Mouse (Mus musculus): Measurements from ENCODE around the gene Parp4. TPM values are rescaled to one million over a fixed set of nuclear protein-coding genes. Genes with fewer than 3 reads are reported as not detected.

Gene Parp4
- polyA plus RNA-seq, 1 experiment from 2014 or later, result 2.1 TPM

DNA sequence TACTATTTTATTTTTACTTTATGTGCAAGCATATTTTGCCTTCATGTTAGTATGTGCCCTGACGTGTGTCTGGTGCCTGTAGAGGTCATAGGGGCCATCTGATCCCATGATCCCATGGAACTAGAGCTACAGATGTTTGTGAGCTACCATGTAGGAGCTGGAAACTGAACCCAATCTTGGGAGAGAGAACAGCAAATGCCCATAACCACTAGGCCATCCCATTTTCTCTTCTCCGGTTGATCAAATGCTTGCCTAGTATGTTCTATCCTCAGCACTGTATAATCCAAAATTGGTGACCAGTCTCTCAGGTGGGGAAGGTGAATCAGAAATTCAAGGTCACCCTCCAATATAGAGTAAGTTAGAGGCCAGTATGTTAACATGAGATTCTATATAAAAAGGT, 2.9 kb upstream of the Parp4 start:
- H3K4me1 ChIP-seq, result peaks cover 9% of the 10 kb centered on the region; the same call in 1 of the 2 replicates
- no peak for ATAC-seq (ENCODE audit: insufficient number of reproducible peaks, insufficient read depth, low FRiP score, low TSS enrichment, low read depth)
- H3K4me3 ChIP-seq, result peak overlapping the region; percentile 79; the same call in 1 of the 2 replicates
- H3K4me2 ChIP-seq, result peak overlapping the region; percentile 71
- WGBS, result 74% methylated on average over 2 of the region's 2 CpGs
- H3K9me3 ChIP-seq, result no peaks in the 10 kb centered on the region
- H3K9ac ChIP-seq, result no peak overlapping the region
- H3K27me3 ChIP-seq, result no peaks in the 10 kb centered on the region
- H3K27ac ChIP-seq, result no peak overlapping the region
- H3K36me3 ChIP-seq, result no peaks in the 10 kb centered on the region

DNA sequence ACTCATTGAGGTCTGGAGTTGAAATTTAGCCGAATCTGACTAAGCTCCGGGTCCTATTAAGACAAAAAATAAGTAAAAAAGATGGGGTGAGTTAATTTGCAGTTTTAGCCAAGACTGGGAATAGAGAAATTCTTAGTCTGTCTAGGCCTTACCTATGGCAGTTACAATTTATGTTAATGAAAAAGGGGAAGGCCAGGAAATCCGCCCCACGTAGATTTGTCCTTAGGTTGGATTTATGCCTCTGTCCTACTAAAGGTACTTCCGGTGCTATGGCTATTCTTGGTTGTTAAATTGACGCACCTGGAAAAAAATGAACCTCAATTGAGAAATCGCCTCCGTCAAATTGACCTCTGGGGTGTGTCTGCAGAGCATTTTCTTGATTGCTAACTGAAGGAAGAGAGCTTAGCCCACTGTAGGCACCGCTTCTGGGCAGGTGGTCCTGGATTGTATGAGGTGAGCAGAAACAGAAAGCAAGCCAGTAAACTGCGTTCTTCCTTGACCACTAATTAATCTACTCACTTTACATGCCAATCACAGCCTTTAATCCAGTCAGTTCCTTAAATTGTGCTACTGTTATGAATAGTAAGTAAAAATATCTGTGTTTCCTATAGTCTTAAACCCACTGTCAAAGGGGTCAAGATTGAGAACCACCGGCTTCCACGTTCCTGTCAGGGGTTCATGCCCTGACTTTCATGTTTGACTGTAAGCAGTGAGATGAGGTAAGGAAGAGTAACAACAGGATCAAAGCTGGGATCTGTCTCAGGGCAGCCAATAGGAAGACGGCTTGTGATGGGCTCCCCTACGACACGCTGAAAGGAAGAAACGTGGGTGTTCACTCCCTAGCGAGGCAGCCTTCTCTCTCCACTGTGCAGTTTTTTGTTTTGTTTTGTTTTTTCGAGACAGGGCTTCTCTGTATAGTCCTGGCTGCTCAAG, 816 bp downstream of the Parp4 start:
- Histone ChIP-seq H3K9ac (peak overlapping the region; percentile 75; the same call in 1 of the 2 replicates), H3K9me3 (no peaks in the 10 kb centered on the region), H3K27me3 (no peaks in the 10 kb centered on the region), H3K4me2 (peak overlapping the region; percentile 71), H3K4me1 (peaks cover 5% of the 10 kb centered on the region), H3K27ac (no peak overlapping the region), H3K4me3 (peak overlapping the region; percentile 57), H3K36me3 (no peaks in the 10 kb centered on the region)
- WGBS, result 76% methylated on average over 18 of the region's 18 CpGs
- ATAC-seq (ENCODE audit: insufficient number of reproducible peaks, insufficient read depth, low FRiP score, low TSS enrichment, low read depth), result no peak

DNA sequence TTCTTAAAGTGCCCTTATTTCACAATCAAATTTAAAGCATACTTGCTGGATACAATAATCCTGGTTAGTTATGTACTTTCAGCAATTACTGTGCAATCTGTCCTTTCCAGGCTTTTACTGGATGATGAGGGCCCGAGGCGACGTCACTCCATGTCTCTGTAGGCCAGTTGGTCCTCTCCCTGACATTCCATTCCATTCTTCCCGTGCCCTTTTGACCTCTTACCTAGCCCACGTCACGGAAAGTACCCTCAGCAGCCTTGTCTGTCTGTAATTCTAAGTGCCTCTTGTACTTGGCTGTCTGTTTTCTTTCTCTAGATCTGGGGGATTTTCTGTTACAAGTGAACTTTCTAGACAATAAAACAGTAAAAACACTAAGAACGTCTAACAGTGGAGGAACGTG, 3.6 kb downstream of the Parp4 start:
- 48% methylated on average over 8 of the region's 8 CpGs for WGBS
- Histone ChIP-seq H3K4me3 (no peak overlapping the region), H3K27ac (no peak overlapping the region), H3K36me3 (no peaks in the 10 kb centered on the region), H3K27me3 (no peaks in the 10 kb centered on the region), H3K4me2 (no peak overlapping the region), H3K9ac (no peak overlapping the region), H3K4me1 (no peaks in the 10 kb centered on the region; the same call in 1 of the 2 replicates), H3K9me3 (no peaks in the 10 kb centered on the region)
- ATAC-seq (ENCODE audit: insufficient number of reproducible peaks, insufficient read depth, low FRiP score, low TSS enrichment, low read depth), result no peak

DNA sequence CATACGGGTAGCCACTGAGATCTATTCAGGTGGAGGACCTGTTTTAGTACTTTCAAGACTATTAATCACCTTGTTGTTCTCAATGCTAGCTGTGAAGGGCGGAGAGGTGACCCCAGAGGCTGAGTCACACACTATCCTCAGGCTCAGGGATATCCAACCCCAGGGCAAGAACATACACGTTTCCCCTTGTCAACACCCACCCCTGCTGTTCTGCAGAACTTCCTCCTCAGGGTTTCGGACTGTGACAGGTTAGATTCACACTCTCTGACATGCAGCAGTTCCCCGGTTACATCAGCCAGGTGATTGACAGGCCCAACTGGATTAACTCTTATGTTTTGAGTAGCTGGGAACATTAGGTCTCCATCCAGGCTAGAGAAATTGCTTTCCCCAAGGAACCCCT, 5.7 kb downstream of the Parp4 start:
- Histone ChIP-seq H3K4me2 (no peak overlapping the region), H3K27ac (no peak overlapping the region), H3K9ac (no peak overlapping the region), H3K4me3 (no peak overlapping the region), H3K4me1 (no peaks in the 10 kb centered on the region; the same call in 1 of the 2 replicates), H3K27me3 (no peaks in the 10 kb centered on the region), H3K9me3 (no peaks in the 10 kb centered on the region), H3K36me3 (no peaks in the 10 kb centered on the region)
- ATAC-seq (ENCODE audit: insufficient number of reproducible peaks, insufficient read depth, low FRiP score, low TSS enrichment, low read depth), result no peak
- WGBS, result 48% methylated on average over 5 of the region's 5 CpGs

DNA sequence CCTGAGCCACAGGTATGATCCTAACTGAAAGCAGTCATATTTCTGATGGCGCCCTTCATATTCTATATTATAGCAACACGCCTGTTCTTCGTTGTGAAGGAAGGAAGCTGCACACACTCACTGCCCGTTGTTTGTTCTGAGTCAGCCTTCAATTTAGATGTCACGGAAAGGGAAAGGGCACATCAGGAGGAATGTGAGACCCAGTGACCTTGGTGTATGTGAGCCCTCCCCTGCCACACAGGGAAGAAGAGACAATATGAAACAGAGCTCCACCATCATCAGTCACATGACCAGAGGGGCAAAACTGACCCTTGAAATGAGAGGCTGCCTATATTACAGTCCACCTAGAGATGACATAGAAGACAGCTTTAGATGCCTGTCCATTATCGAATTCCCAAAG, 6.9 kb downstream of the Parp4 start:
- 78% methylated on average over 6 of the region's 6 CpGs for WGBS
- no peak for ATAC-seq (ENCODE audit: insufficient number of reproducible peaks, insufficient read depth, low FRiP score, low TSS enrichment, low read depth)
- Histone ChIP-seq H3K9ac (no peak overlapping the region), H3K27me3 (no peaks in the 10 kb centered on the region), H3K27ac (no peak overlapping the region), H3K4me2 (no peak overlapping the region), H3K4me1 (no peaks in the 10 kb centered on the region; the same call in 1 of the 2 replicates), H3K4me3 (no peak overlapping the region), H3K36me3 (no peaks in the 10 kb centered on the region), H3K9me3 (no peaks in the 10 kb centered on the region)

DNA sequence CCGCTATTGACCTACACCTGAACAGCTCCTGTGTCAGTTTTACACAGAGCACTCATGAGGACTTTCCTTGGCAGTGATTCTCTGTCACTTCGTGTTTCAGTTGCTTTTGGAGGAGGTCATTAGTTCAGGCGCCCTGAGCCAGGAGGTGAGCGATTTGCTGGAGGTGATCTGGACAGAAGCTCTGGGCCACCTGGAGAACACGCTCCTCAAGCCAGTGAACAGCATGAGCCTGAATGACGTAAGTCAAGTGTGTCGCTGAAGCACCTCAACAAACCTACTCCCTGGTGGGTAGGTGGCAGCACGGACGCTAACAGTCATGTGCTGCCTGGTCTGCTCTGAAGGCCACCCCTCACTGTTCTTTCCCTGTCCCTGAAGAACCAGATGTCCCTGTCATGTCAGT, 16.8 kb downstream of the Parp4 start:
- Histone ChIP-seq H3K4me3 (no peak overlapping the region), H3K27me3 (no peaks in the 10 kb centered on the region), H3K36me3 (no peaks in the 10 kb centered on the region), H3K9me3 (no peaks in the 10 kb centered on the region), H3K27ac (no peak overlapping the region), H3K4me1 (no peaks in the 10 kb centered on the region), H3K9ac (no peak overlapping the region), H3K4me2 (no peak overlapping the region)
- no peak for ATAC-seq (ENCODE audit: insufficient number of reproducible peaks, insufficient read depth, low FRiP score, low TSS enrichment, low read depth)
- WGBS, result 87% methylated on average over 9 of the region's 9 CpGs

DNA sequence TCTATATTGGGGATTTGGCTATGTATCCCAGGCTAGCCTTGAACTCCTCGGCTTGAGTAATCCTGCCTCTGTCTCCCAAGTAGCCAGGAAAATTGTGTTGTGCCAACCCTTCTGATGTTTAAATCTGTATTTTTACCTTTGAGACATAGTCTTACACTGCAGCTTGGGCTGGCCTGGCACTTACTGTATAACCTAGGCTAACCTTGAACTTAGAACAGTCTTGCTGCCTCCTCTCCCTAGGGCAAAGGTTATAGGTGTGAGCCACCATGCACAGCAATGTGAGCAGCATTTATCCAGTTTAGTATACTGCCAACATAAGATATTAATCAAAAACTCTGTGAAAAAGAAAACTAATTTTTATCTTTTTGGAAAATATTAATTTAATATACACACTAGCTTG, 19.4 kb downstream of the Parp4 start:
- H3K4me2 ChIP-seq, result no peak overlapping the region
- H3K9ac ChIP-seq, result no peak overlapping the region
- no peaks in the 10 kb centered on the region for H3K27me3 ChIP-seq
- H3K4me1 ChIP-seq, result no peaks in the 10 kb centered on the region
- H3K27ac ChIP-seq, result no peak overlapping the region
- WGBS, result 83% methylated on average over 1 of the region's 1 CpGs
- H3K4me3 ChIP-seq, result no peak overlapping the region
- no peak for ATAC-seq (ENCODE audit: insufficient number of reproducible peaks, insufficient read depth, low FRiP score, low TSS enrichment, low read depth)
- no peaks in the 10 kb centered on the region for H3K36me3 ChIP-seq
- H3K9me3 ChIP-seq, result no peaks in the 10 kb centered on the region

DNA sequence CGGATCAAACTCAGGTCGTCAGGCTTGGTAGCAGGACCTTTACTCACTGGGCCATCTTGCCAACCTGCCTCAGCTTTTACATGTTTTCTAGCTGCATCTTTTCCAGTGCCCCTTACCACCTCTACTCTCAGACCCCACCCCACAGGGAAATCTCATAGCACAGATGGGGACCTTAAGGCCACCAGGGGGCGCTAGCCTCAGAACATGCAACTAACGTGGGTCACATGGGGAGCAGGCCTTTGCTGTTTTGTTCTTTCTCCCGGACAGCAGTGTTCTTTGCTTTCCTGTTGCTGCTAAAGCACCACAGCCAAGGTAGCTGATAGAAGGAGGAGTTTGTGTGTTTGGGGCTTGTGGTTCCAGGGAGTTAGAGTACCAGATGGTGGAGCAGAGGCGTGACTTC, 23.3 kb downstream of the Parp4 start:
- Histone ChIP-seq H3K4me1 (no peaks in the 10 kb centered on the region), H3K4me3 (no peak overlapping the region), H3K9me3 (no peaks in the 10 kb centered on the region), H3K27me3 (no peaks in the 10 kb centered on the region), H3K4me2 (no peak overlapping the region), H3K9ac (no peak overlapping the region), H3K36me3 (no peaks in the 10 kb centered on the region), H3K27ac (no peak overlapping the region)
- 43% methylated on average over 6 of the region's 6 CpGs for WGBS
- ATAC-seq (ENCODE audit: insufficient number of reproducible peaks, insufficient read depth, low FRiP score, low TSS enrichment, low read depth), result no peak

DNA sequence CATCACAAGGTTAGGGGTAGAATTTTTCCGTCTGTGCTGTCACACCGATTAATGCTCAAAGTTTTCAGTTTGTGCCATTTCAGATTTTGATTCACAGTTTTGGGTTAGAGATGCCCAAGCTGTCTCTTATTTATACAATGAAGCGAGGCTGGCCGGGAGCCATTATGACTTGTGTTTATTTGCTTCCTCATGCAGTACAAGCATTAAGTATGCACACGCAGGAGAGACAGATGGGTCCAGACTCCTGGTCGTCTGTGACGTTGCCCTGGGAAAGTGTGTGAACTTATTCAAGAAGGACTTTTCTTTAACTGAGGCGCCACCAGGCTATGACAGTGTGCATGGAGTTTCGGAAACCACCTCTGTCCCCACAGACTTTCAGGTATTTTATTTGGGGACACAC, 26.6 kb downstream of the Parp4 start:
- no peak overlapping the region for H3K4me3 ChIP-seq
- no peaks in the 10 kb centered on the region for H3K4me1 ChIP-seq
- ATAC-seq (ENCODE audit: insufficient number of reproducible peaks, insufficient read depth, low FRiP score, low TSS enrichment, low read depth), result no peak
- WGBS, result 86% methylated on average over 9 of the region's 9 CpGs
- H3K4me2 ChIP-seq, result no peak overlapping the region
- H3K36me3 ChIP-seq, result no peaks in the 10 kb centered on the region
- H3K9ac ChIP-seq, result no peak overlapping the region
- H3K27me3 ChIP-seq, result no peaks in the 10 kb centered on the region
- no peaks in the 10 kb centered on the region for H3K9me3 ChIP-seq
- no peak overlapping the region for H3K27ac ChIP-seq

DNA sequence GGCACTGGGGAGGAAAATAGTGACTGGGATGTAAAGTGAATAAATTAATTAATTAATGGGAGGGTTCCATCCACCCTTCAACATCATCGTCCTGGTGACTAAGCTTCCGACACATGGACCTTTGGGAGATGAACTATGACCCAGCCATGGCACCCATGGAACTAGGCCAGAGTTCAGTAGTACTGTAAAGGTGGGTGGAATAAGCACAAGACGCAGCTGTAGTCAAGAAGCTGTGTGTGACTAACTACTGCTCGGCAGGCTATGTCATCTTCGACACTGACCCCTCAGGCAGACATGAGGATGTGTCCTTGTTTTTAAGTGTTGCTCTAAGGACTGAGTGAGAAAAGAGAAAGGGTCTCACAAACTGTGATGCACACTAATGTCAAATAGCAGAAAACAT, 29.0 kb downstream of the Parp4 start:
- no peaks in the 10 kb centered on the region for H3K9me3 ChIP-seq
- no peaks in the 10 kb centered on the region for H3K27me3 ChIP-seq
- no peaks in the 10 kb centered on the region for H3K4me1 ChIP-seq
- no peak overlapping the region for H3K4me3 ChIP-seq
- H3K9ac ChIP-seq, result no peak overlapping the region
- H3K4me2 ChIP-seq, result no peak overlapping the region
- no peaks in the 10 kb centered on the region for H3K36me3 ChIP-seq
- 0 out of 2 replicates have a peak, but pooled peaks have one; percentile 32 for ATAC-seq (ENCODE audit: insufficient number of reproducible peaks, insufficient read depth, low FRiP score, low TSS enrichment, low read depth)
- 87% methylated on average over 5 of the region's 5 CpGs for WGBS
- no peak overlapping the region for H3K27ac ChIP-seq

DNA sequence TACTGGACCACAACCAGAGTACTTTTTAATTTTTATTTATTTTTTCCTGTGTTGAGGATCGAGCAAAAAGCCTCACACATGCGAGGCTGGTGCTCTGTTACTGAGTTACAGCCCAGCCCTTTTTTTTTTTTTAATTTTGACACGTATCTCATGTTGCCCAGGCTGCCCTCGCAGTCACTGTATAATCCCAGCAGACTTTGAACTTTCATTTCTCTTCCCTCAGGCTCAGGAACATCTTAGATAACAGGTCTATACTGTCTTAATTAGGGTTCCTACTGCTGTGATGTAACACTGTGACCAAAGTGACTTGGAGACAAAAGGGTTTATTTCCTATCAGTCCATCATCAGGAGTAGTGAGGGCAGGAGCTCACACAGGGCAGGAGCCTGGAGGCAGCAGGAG, 29.7 kb downstream of the Parp4 start:
- no peaks in the 10 kb centered on the region for H3K9me3 ChIP-seq
- no peaks in the 10 kb centered on the region for H3K27me3 ChIP-seq
- H3K4me1 ChIP-seq, result no peaks in the 10 kb centered on the region
- no peak overlapping the region for H3K27ac ChIP-seq
- 0 out of 2 replicates have a peak, but pooled peaks cover 2% of the 10 kb centered on the region for H3K36me3 ChIP-seq
- 70% methylated on average over 4 of the region's 4 CpGs for WGBS
- H3K4me2 ChIP-seq, result no peak overlapping the region
- no peak overlapping the region for H3K9ac ChIP-seq
- no peak for ATAC-seq (ENCODE audit: insufficient number of reproducible peaks, insufficient read depth, low FRiP score, low TSS enrichment, low read depth)
- H3K4me3 ChIP-seq, result no peak overlapping the region

DNA sequence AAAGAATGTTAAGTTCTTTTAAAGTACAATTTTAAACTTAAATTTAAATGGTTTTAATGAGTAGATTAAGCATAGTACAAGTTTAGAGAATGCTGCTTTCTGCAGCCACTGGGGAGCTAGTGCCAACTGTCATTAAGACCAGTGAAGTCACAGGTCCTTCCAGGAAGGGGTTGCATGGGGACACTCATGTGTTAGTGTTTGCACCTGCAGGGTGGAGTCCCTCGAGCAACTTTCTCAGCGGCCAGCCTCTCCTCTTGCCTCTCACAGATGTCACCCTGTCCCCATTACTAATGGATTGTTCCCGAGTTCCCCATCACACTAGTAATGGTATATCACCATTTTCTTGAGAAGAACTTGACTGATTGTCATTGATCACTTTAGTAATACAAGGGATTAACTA, 37.8 kb downstream of the Parp4 start:
- 92% methylated on average over 3 of the region's 3 CpGs for WGBS
- Histone ChIP-seq H3K36me3 (0 out of 2 replicates have a peak, but pooled peaks cover 2% of the 10 kb centered on the region), H3K4me1 (no peaks in the 10 kb centered on the region), H3K4me2 (no peak overlapping the region), H3K4me3 (no peak overlapping the region), H3K27me3 (no peaks in the 10 kb centered on the region), H3K9me3 (no peaks in the 10 kb centered on the region), H3K9ac (no peak overlapping the region), H3K27ac (no peak overlapping the region)
- ATAC-seq (ENCODE audit: insufficient number of reproducible peaks, insufficient read depth, low FRiP score, low TSS enrichment, low read depth), result no peak

Measured in embryonic facial prominence, embryonic 13.5 days (tissue).